Mouse (Mus musculus) adrenal gland, postnatal 36 days (tissue): Measurements from ENCODE around the gene Myadm. TPM values are rescaled to one million over a fixed set of nuclear protein-coding genes. Genes with fewer than 3 reads are reported as not detected.

Experiments used
- DNase-seq, 2 experiments: peaks; one replicate each; pipeline ENCODE4 v3.0.0; 2021; ENCODE audit warnings: mixed read lengths in 1 of 2
- total RNA-seq, 2 experiments: library from RNA; stranded (reverse); gene quantifications; 2 replicates each; pipeline ENCODE4 v1.2.3; 2021

Myadm gene
- total RNA-seq, 2 experiments from 2014 or later, result 67.8 to 81.2 TPM

- no peak for DNase-seq
Observed at GRCm38 (mm10) chr7:3317704-3318103, 28.8 kb downstream of the Myadm start.

GRCm38 (mm10) chr7:3320856-3321255, 32.0 kb downstream of the Myadm start:
- DNase-seq, result no peak

GRCm38 (mm10) chr7:3323826-3324225, 34.9 kb downstream of the Myadm start:
- DNase-seq, result no peak

GRCm38 (mm10) chr7:3327961-3328360, 39.1 kb downstream of the Myadm start:
- no peak for DNase-seq

GRCm38 (mm10) chr7:3329776-3330546, 41.1 kb downstream of the Myadm start:
- DNase-seq, result peak; percentile 80 to 86

GRCm38 (mm10) chr7:3331171-3331570, 42.3 kb downstream of the Myadm start:
- DNase-seq, result no peak

GRCm38 (mm10) chr7:3331581-3332223, 42.8 kb downstream of the Myadm start:
- peak; percentile 44 to 59 for DNase-seq

GRCm38 (mm10) chr7:3332224-3332615, 43.3 kb downstream of the Myadm start:
- DNase-seq, result no peak

- DNase-seq, result peak; percentile 22 to 51
Observed at GRCm38 (mm10) chr7:3332619-3333521, 44.0 kb downstream of the Myadm start, which contains the start of gene Cacng7. TSS of gene Cacng7 (plus strand) at chr7:3332955.

GRCm38 (mm10) chr7:3333542-3333941, 44.7 kb downstream of the Myadm start:
- DNase-seq, result no peak

GRCm38 (mm10) chr7:3336412-3336811, 47.5 kb downstream of the Myadm start:
- DNase-seq, result no peak

GRCm38 (mm10) chr7:3338286-3338935, 49.5 kb downstream of the Myadm start:
- DNase-seq, result no peak

GRCm38 (mm10) chr7:3339010-3339409, 50.1 kb downstream of the Myadm start:
- no peak for DNase-seq

GRCm38 (mm10) chr7:3343861-3344260, 55.0 kb downstream of the Myadm start:
- DNase-seq, result no peak

- no peak for DNase-seq
Observed at GRCm38 (mm10) chr7:3345301-3345700, 56.4 kb downstream of the Myadm start.

- DNase-seq, result peak; percentile 20 to 46
Observed at GRCm38 (mm10) chr7:3347366-3348287, 58.7 kb downstream of the Myadm start.

- DNase-seq, result no peak
Observed at GRCm38 (mm10) chr7:3348326-3348725, 59.4 kb downstream of the Myadm start.

- no peak for DNase-seq
Observed at GRCm38 (mm10) chr7:3349775-3350174, 60.9 kb downstream of the Myadm start.
